Mouse (Mus musculus) cerebellum, postnatal 4 days (tissue): ENCODE measurements around the gene Galnt7.
A peak's percentile ranks its signal among the peaks of the same experiment; 100 is the strongest.

ENCODE experiments used
- DNase-seq, 2 experiments: peaks; one replicate each; pipeline ENCODE4 v3.0.0; 2022; ENCODE audit warnings: low spot score in 2 of 2, mixed read lengths in 1 of 2

The Galnt7 gene

DNA sequence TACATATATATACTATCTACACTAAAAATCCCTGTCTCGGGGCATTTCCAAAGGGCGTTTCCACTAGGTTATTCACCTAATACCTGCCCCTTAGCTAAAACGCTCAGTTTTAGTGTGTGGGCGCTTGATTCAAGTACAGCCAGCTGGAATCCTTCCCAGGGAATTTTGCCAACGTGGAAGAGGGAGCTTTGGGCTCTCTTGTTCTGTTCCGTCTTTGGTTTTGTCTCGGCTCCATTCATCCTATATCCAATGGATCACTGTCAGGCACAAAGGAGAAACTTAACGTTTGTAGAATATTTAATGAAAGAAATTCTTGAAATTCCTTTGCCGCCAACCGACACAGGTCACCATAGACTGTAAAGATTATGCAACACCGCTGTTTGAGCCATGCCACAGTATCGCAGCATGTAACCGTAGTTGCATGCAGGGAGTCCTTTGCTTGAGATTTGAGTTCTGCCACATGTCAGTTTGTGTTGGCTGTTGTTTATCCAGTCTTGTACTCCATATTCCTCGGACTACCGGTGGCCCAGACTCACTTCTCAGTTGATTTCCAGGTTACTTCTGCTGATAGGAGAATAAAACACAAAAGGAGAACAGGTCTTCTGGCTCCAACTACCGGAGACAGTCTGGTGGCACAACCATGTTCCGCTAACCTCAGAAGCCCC, 153.9 kb downstream of the Galnt7 start:
- peak in 1 of 2 experiments; percentile 41 for DNase-seq

DNA sequence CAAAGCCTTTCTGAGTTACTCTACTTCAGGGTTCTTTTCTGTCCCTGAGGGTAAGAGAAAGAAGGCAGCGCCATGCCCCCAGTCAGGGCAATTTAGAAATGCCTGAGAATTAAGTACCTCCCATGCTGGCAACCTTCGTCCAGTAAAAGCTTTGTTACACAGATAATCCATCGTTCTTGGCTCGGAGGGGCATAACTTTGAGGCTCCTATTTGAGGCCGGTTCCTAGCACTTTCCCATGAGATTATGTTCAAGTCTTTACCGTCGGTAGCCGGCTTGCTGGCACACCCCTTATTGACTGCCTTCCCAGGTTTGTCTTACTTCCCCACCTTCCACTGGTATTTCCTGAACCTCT, 154.4 kb downstream of the Galnt7 start:
- no peak for DNase-seq

DNA sequence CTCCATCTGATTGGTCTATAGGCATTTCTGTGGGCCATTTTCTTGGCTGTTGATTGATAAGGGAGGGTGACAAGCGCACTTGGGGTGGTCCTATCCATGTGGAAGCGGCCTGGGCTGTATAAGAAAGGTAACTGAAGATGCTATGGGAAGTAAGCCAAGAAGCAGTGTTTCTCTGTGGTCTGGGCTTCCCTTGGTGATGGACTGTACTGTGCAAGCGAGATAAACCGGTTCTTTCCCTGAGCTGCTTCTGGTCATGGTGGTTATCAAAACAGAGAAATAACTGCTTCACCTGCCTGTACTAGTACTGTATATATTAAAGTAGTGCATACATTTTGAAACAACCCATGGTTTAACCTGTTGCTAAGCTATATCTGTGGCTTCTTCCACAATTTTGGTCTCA, 161.0 kb downstream of the Galnt7 start:
- no peak for DNase-seq

DNA sequence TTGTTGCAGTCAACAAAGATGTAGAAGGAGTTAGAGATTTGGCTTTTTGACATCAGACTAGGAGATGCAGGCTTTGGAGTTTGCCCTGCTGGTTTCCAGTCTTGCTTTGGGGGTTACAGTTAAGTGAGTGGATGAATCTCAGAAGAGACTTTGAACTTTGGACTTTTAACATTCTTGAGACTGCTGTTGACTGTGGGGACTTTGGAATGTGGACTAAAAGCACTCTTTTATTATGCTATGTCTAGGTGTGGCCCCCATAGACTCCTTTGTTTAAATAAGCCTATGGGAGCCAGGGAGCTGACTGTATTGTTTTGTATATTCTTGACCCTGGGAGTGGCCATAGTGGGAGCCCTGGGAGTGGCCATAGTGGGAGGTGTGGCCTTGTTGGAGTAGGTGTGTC, 162.9 kb downstream of the Galnt7 start:
- no peak for DNase-seq

DNA sequence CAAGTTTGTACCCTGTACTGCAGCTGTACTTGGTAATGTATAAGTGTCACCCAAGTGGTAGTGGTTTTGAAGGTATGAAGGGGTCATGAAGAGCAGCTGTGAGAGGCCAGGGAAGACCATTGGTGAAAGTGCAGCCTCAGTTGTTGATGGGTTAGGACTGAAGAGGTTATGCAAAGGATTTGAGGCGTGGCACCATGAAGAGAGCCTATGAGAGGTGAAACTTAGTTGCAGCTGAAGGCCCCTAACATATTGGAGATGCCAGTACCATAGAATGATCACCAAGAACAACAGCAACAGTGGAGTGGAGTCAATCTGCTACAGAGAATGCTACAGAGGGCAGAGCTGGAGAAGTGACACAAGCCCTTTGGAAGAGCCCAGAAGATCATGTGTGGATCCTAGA, 163.5 kb downstream of the Galnt7 start:
- no peak for DNase-seq

DNA sequence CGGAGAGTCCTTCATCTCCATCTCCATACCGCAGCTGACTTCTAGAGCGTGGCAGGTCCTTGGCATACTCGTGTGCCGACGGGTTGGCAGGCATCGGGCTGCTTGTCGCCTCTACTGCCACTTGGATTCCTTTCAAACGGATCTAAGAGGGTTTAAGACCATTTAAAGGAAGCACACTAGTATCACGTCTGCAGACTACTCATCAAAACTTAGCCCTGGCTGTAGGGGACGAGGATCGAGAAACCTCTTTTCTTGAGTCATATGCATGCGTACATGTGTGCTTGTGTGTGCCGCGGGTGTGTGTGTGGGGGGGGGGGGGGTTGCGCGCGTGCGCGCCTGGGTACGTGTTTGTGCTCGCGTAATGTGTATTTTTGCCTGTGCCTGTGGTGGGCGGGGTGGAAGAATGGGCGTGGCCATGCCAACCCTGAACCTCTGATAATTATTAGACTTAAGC, 164.5 kb downstream of the Galnt7 start:
- DNase-seq: peak in 1 of 2 experiments; percentile 26

DNA sequence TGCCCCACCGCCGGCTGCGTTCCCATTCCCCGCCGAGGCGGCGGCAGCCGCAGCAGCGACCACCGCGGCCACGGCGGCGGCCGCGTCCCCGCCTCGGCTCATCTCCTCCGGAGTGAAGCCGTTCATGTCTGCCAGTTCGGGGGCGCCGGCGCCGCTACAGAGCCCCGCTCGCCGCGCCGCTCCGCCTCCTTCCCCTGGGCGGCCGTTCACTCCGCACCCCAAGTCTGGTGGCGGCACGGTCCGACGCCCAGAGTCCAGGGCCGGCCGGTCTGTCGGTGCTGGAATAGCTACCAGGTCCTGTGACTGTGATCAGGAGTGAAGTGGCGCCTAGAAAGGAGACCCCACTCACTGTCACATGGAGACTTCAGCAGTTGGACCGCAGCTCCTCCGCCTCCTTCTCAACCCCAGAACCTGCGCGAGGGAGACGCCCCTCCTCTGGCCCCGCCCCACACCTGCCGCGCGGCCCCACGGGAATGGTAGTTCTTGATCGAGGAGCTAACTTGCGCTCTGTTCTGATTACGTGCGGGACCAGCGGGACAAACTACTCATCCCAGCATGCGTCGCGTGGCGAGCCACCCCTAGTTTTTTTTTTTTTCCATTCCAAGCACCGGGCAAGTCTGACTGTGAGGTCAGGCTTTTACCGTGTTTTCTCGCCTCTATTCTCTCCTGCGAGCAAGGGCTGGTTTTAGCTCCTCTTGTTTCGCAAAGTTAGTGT, 165.2 kb downstream of the Galnt7 start, which contains the start of gene Sap30:
Gene Sap30, minus strand, starts transcription at position 420 of the 715 bp plus-strand sequence.
- DNase-seq: peak; percentile 95 to 98

DNA sequence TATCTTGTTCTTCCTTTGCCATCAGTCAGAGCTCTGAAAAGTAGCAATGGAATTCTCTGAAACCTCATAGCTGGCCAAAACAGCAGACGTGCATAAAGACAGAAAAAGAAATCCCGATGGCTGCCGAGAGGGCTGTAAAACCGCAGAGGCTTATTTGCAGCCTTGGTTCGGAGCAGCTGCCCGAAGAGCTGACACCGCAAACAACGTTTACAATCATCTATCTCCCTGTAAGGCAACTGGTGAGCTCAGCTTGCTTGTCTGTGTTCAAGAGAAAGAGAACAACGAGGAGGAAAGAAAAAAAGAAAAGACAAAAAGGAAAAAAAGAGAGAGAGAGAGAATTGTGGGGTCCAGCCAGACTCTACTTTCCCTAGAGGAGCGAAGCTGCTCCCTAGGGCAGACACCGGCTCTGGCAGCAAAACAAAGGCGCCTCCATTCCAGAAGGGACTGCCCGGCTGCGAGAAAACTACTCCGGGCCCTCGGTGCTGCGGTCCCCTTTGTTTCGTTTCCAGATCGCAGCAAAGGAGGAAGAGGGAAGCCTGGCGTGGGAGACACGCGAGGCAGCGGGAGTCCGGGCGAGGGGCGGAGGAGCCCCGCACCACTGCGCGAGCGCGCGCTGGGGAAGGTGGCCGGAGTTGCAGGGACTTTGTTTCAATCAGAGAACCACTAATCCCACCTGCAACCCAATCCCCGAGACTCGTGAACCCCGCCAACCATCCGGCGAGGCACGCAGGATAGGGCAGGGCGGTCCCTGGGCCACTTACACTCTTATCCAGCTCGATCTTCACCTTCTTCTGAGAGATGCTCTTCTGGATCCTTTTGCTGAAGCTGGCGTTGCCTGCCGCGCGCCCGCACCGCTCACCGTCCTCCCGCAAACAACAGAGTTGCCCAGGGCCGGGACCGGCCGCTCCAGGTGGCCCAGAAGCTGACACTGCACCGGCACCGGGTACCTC, 166.1 kb downstream of the Galnt7 start:
- peak in 1 of 2 experiments; percentile 55 for DNase-seq

DNA sequence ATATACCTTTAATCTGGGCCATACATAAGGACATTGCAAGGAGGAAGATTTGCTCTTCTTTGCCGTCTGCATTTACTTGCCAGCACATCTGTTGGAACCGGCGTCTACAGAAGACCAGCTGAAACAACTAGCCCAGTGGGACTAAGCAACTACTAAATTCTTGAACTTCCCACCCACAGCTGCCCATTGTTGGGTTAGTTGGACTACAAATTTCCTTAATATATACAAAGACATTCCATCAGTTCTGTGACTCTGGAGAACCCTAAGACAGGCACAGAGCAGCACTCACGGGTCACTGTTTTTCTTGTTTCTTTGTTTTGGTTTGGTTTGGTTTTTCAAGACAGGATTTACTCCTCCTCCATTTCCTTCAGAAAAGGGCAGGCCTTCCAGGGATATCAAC, 172.2 kb downstream of the Galnt7 start:
- DNase-seq: no peak

DNA sequence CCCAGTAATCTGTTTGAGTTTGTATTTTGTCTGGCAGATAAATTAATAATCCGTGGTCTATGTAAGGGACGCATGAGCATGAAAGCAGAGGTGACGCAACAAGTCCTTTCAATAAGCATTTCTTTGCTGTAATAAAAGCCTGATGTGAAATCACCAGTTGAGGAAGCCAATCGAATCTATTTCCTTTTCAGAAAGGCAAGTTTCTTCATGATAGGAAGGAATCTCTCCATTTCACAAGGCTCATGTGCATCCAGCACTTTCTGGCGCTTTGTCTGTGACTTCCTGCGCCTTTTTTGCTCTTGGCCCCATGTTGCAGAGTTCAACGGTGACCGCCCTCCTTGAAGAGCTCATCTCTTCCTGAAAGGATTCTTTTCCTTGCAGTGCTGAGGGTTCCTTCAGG, 173.1 kb downstream of the Galnt7 start:
- no peak for DNase-seq

DNA sequence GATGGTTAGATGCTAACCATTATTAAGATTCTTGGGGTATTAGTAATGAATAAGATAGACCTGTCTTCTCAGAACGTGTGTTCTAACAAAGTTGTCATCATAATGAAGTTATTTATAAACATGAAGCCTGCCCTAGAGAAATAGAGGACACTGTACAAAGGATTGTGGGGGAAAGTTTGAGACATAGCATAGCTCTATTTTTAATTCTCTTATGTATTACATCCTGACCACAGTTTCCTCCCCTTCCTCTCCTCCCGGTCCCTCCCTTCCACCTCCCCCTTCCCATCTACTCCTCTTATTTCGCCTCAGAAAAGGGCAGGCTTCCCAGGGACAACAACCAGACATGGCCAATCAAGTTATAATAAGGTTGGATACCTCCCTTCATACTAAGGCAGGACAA, 174.4 kb downstream of the Galnt7 start:
- no peak for DNase-seq
